Mouse (Mus musculus) lung, adult 2 months (tissue): ENCODE data around the gene Rtp3. TPM values are rescaled to one million over a fixed set of nuclear protein-coding genes. Genes with fewer than 3 reads are reported as not detected.

Experiments used
- DNase-seq: peaks from one replicate; pipeline ENCODE4 v3.0.0; 2022
- H3K4me1 ChIP-seq: fragments of 200-500 bp; 2 replicates; pipeline ENCODE4 v1.6.1; 2011; ENCODE audit warnings: low read length; ENCODE audit not compliant: control insufficient read depth, insufficient read depth
- H3K4me3 ChIP-seq: fragments of 200-500 bp; replicated peaks from 2 replicates; pipeline ENCODE3; 2011; ENCODE audit warnings: low read depth, mild to moderate bottlenecking, control low read depth, low read length; ENCODE audit errors: extremely low read depth
- CTCF ChIP-seq: fragments of 200-500 bp; IDR thresholded peaks from 2 replicates; pipeline ENCODE4 v1.5.1; 2011; ENCODE audit warnings: mild to moderate bottlenecking, low read length, control low read depth; ENCODE audit not compliant: insufficient read depth
- POLR2A ChIP-seq: fragments of 200-500 bp; IDR thresholded peaks from 2 replicates; pipeline ENCODE4 v1.6.1; 2011; ENCODE audit warnings: low read depth, mild to moderate bottlenecking, control low read depth, low read length, borderline replicate concordance; ENCODE audit errors: extremely low read depth
- WGBS: fragments of 180-500 bp; shearing (Covaris S2); methylation state at CpG from one replicate; pipeline ENCODE4 v1.1.7; 2018; 5-methylcytosine and 5-hydroxymethylcytosine counted together
- polyA plus RNA-seq: library from polyadenylated mRNA; depleted of rRNA; stranded (reverse); fragments of >200 nt; gene quantifications from 2 replicates; pipeline ENCODE4 v1.2.3, GENCODE M21; 2012

Gene Rtp3
- polyA plus RNA-seq, 1 experiment: 29.0 TPM

- TF ChIP-seq CTCF (no peak), POLR2A (no peak)
- 71% methylated on average over 4 of the region's 4 CpGs for WGBS
Observed at GRCm38 (mm10) chr9:110987331-110987730, 3.1 kb downstream of the Rtp3 start.

GRCm38 (mm10) chr9:110985951-110986350 is 4.4 kb downstream of the Rtp3 start:
- DNase-seq: no peak
- no peak overlapping the region for H3K4me3 ChIP-seq
- no peak for TF ChIP-seq POLR2A
- no peak for TF ChIP-seq CTCF
- 0 out of 2 replicates have a peak, but pooled peaks cover 2% of the 10 kb centered on the region for H3K4me1 ChIP-seq
- WGBS: 71% methylated on average over 8 of the region's 8 CpGs

More at GRCm38 (mm10) chr9:110987331-110987730, 3.1 kb downstream of the Rtp3 start:
- Histone ChIP-seq H3K4me3 (no peak overlapping the region), H3K4me1 (0 out of 2 replicates have a peak, but pooled peaks cover 2% of the 10 kb centered on the region)
- DNase-seq: no peak

GRCm38 (mm10) chr9:110985541-110985940 is 4.8 kb downstream of the Rtp3 start:
- WGBS: 96% methylated on average over 5 of the region's 5 CpGs

GRCm38 (mm10) chr9:110984096-110984495 is 6.3 kb downstream of the Rtp3 start:
- 90% methylated on average over 9 of the region's 9 CpGs for WGBS
- DNase-seq: no peak
- 0 out of 2 replicates have a peak, but pooled peaks cover 2% of the 10 kb centered on the region for H3K4me1 ChIP-seq
- no peak overlapping the region for H3K4me3 ChIP-seq
- TF ChIP-seq POLR2A: no peak
- no peak for TF ChIP-seq CTCF

More at GRCm38 (mm10) chr9:110985541-110985940, 4.8 kb downstream of the Rtp3 start:
- Histone ChIP-seq H3K4me3 (no peak overlapping the region), H3K4me1 (0 out of 2 replicates have a peak, but pooled peaks cover 2% of the 10 kb centered on the region)
- DNase-seq: no peak
- no peak for TF ChIP-seq CTCF
- no peak for TF ChIP-seq POLR2A

GRCm38 (mm10) chr9:110982351-110982750 is 8.0 kb downstream of the Rtp3 start:
- no peak for TF ChIP-seq POLR2A
- no peak for TF ChIP-seq CTCF
- no peak overlapping the region for H3K4me3 ChIP-seq
- 66% methylated on average over 4 of the region's 4 CpGs for WGBS
- no peak for DNase-seq
- H3K4me1 ChIP-seq: 0 out of 2 replicates have a peak, but pooled peaks cover 2% of the 10 kb centered on the region

GRCm38 (mm10) chr9:110979411-110979810 is 11.0 kb downstream of the Rtp3 start:
- no peak for DNase-seq

GRCm38 (mm10) chr9:110965910-110966231 is 24.5 kb downstream of the Rtp3 start:
- WGBS: 60% methylated on average over 2 of the region's 2 CpGs
- no peak overlapping the region for H3K4me3 ChIP-seq
- TF ChIP-seq CTCF: no peak
- TF ChIP-seq POLR2A: no peak
- no peaks in the 10 kb centered on the region for H3K4me1 ChIP-seq
- DNase-seq: no peak

More at GRCm38 (mm10) chr9:110979411-110979810, 11.0 kb downstream of the Rtp3 start:
- Histone ChIP-seq H3K4me3 (no peak overlapping the region), H3K4me1 (no peaks in the 10 kb centered on the region)
- 91% methylated on average over 11 of the region's 11 CpGs for WGBS
- TF ChIP-seq CTCF (no peak), POLR2A (no peak)

GRCm38 (mm10) chr9:110965062-110965909 is 25.1 kb downstream of the Rtp3 start:
- H3K4me3 ChIP-seq: no peak overlapping the region
- WGBS: 86% methylated on average over 22 of the region's 22 CpGs
- TF ChIP-seq POLR2A (no peak), CTCF (no peak)
- no peak for DNase-seq
- H3K4me1 ChIP-seq: no peaks in the 10 kb centered on the region

- 77% methylated on average over 8 of the region's 8 CpGs for WGBS
- DNase-seq: no peak
- no peak overlapping the region for H3K4me3 ChIP-seq
- no peak for TF ChIP-seq CTCF
- no peak for TF ChIP-seq POLR2A
- H3K4me1 ChIP-seq: no peaks in the 10 kb centered on the region
Observed at GRCm38 (mm10) chr9:110963566-110964115, 26.7 kb downstream of the Rtp3 start.
